Mouse (Mus musculus) heart, embryonic 16.5 days (tissue): ENCODE measurements at regions not wholly inside any gene's neighbourhood (a gene's known extent, or its start where the extent isn't known, plus 50 kb on each side); places are given as distances from the start of the nearest gene placed in this dataset.

Experiments used
- ATAC-seq: fragments of 200-750 bp; cut with Nextera tagmentation; replicated peaks from 2 replicates; pipeline ENCODE4 v1.8.0; 2017; ENCODE audit warnings: moderate number of reproducible peaks; ENCODE audit not compliant: insufficient read depth, low FRiP score; ENCODE audit errors: extremely low read depth
- H3K27ac ChIP-seq: fragments of 300-500 bp; sonication (generic); 2 replicates; pipeline ENCODE4 v1.5.1; 2014; ENCODE audit warnings: mild to moderate bottlenecking, low read length, control low read depth, moderate library complexity
- H3K27me3 ChIP-seq: fragments of 300-500 bp; sonication (generic); 2 replicates; pipeline ENCODE4 v1.6.1; 2014; ENCODE audit warnings: low read length, mixed read lengths; ENCODE audit not compliant: control insufficient read depth, insufficient read depth
- H3K36me3 ChIP-seq: fragments of 300-500 bp; sonication (generic); 2 replicates; pipeline ENCODE4 v1.6.1; 2014; ENCODE audit not compliant: control insufficient read depth, insufficient read depth
- H3K4me1 ChIP-seq: fragments of 300-500 bp; sonication (generic); 2 replicates; pipeline ENCODE4 v1.6.1; 2014; ENCODE audit warnings: low read length, mixed read lengths; ENCODE audit not compliant: control insufficient read depth, insufficient read depth
- H3K4me2 ChIP-seq: fragments of 300-500 bp; sonication (generic); 2 replicates; pipeline ENCODE4 v1.6.1; 2014; ENCODE audit warnings: low read depth, mild to moderate bottlenecking, control low read depth, low read length
- H3K4me3 ChIP-seq: fragments of 300-500 bp; sonication (generic); 2 replicates; pipeline ENCODE4 v1.5.1; 2014; ENCODE audit warnings: mild to moderate bottlenecking, control low read depth, low read length
- H3K9ac ChIP-seq: fragments of 300-500 bp; sonication (generic); 2 replicates; pipeline ENCODE4 v1.6.1; 2014; ENCODE audit warnings: low read length, control low read depth
- H3K9me3 ChIP-seq: fragments of 300-500 bp; sonication (generic); replicated peaks from 2 replicates; pipeline ENCODE4 v1.6.1; 2016; ENCODE audit warnings: low read length; ENCODE audit not compliant: control insufficient read depth
- WGBS: fragments of 180-500 bp; shearing (Covaris S2); extraction: QIAGEN DNeasy Blood & Tissue Kit; methylation state at CpG from one replicate; pipeline ENCODE4 v1.1.7; 2014; 5-methylcytosine and 5-hydroxymethylcytosine counted together

DNA sequence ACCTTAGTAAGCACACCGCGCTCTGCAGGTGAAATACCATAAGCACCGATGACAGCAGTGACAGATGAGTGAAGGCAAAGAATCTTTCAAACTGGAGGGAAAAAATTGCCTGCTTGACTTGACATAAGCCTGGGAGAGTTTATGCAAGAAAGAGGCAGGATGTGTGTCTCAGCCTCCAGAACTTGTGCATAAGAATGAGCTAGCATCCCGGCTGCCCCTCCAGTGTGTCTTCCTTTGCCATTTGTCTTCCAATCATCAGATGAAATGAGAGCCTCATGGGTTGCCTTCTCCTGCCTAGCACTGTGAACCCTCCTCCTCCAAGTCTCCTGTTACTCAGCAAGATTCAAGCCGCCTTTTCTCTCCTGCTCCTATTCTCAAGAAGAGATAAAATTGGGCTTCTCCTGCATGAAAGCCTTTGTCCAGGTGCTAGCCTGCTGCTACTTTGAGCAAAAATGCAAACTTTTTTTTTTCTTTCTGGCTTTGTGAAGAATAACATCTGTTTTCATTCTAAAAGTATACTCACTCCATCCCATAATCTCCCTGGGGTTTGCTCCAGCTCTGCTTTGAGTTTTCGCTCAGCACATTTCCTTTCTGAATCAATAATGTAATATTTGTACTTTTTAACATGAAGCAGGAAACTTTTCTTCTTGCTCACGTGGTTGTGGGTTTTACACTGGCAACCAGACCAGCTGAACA is 298.2 kb downstream of the Irx1 start:
- H3K4me2 ChIP-seq = no peak overlapping the region
- no peaks in the 10 kb centered on the region for H3K9me3 ChIP-seq
- H3K4me3 ChIP-seq = no peak overlapping the region
- no peak overlapping the region for H3K9ac ChIP-seq
- no peak for ATAC-seq
- no peaks in the 10 kb centered on the region for H3K27me3 ChIP-seq
- no peaks in the 10 kb centered on the region for H3K36me3 ChIP-seq
- WGBS = 63% methylated on average over 7 of the region's 7 CpGs
- H3K27ac ChIP-seq = no peak overlapping the region
- H3K4me1 ChIP-seq = no peaks in the 10 kb centered on the region

DNA sequence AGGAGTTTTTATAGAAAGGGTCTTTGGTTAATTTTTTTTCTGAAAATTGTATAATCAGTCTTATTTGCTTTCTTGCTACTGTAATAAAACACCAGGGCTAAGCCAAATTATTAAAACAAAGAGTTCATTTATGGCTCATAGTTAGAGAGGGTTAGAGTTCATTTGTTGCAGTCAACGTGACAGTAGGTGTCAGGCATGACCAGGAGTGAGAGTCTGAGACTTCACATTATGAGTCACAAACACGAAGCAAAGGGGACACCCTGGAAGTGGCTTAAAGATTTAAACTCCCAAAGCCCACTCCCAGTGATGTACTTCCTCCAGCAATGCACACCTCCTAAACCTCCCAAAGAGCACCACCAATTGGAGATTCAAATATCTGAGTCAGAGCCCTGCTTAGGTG is 305.6 kb downstream of the Irx1 start:
- ATAC-seq = no peak
- Histone ChIP-seq H3K27ac (no peak overlapping the region), H3K36me3 (no peaks in the 10 kb centered on the region), H3K4me3 (no peak overlapping the region), H3K4me1 (no peaks in the 10 kb centered on the region), H3K4me2 (no peak overlapping the region), H3K9me3 (no peaks in the 10 kb centered on the region), H3K9ac (no peak overlapping the region), H3K27me3 (no peaks in the 10 kb centered on the region)
- 70% methylated on average over 2 of the region's 2 CpGs for WGBS

DNA sequence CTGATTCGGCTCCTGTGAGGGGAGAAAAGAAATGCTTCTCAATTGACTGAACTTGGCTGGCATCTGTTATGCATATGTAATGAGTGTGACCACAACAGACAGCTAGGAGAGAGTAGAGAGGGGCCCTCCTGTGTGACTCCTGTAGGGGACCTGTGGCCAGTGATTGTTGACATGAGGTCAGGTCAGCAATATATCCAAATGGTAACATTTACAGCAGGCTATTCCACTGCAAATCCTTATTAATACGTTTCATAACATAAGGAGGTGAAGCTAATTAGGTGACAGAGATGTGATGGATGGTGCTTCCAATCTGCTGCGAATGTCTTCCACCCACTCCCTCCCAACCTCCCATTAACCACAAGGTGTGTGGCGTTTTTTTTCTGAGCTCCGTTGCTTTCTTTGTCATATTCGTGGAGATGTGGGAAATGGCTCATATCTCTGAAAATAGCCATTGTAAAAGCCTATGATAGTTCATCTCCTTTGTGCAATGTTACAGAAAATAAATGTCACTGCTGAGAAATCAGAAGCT is 309.5 kb downstream of the Irx1 start:
- no peak for ATAC-seq
- no peaks in the 10 kb centered on the region for H3K27me3 ChIP-seq
- H3K9ac ChIP-seq = no peak overlapping the region
- H3K27ac ChIP-seq = no peak overlapping the region
- 67% methylated on average over 6 of the region's 6 CpGs for WGBS
- no peak overlapping the region for H3K4me3 ChIP-seq
- H3K4me1 ChIP-seq = no peaks in the 10 kb centered on the region
- H3K4me2 ChIP-seq = no peak overlapping the region
- no peaks in the 10 kb centered on the region; the same call in 1 of the 2 replicates for H3K9me3 ChIP-seq
- H3K36me3 ChIP-seq = no peaks in the 10 kb centered on the region

DNA sequence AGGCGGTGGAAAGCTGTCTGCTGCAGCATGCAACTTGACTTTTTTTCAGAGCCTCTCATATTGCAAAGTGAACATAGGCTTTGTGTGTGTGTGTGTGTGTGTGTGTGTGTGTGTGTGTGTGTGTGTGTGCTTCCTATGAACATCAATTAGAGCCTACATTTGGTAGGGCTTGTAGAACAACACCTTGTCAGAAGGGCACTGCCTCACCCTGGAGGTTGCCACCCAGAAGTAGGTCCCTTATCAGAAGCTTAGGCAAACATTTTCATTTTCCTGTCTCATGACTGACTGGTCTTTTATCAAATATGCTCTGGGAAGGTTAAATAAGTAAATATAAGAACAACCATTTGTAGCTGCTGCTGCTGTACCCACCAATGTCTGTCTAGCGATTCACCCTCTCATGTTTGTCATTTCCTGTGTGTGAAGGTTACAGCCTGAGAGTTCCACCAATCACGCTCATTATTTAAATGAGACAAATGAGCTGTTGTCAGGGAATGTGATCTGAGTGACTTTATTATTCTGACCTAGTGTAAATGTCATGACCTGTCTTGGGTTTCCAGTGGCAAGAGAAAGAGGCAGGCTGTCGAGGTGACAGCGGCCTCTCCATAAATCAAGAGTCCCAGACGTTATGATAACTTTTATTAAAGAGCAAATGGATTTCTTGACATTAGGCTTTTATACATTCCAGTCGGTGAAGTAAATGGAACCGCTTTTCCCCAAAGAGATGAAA is 310.1 kb downstream of the Irx1 start:
- no peaks in the 10 kb centered on the region; the same call in 1 of the 2 replicates for H3K9me3 ChIP-seq
- H3K27ac ChIP-seq = no peak overlapping the region
- H3K4me1 ChIP-seq = no peaks in the 10 kb centered on the region
- H3K27me3 ChIP-seq = no peaks in the 10 kb centered on the region
- H3K36me3 ChIP-seq = no peaks in the 10 kb centered on the region
- no peak overlapping the region for H3K4me3 ChIP-seq
- 62% methylated on average over 8 of the region's 8 CpGs for WGBS
- no peak for ATAC-seq
- H3K4me2 ChIP-seq = no peak overlapping the region
- H3K9ac ChIP-seq = no peak overlapping the region

GRCm38 (mm10) chr13:71649876-71650275 is 313.6 kb downstream of the Irx1 start:
- no peaks in the 10 kb centered on the region; the same call in 1 of the 2 replicates for H3K9me3 ChIP-seq
- no peak overlapping the region for H3K4me3 ChIP-seq
- H3K27ac ChIP-seq = no peak overlapping the region
- H3K36me3 ChIP-seq = no peaks in the 10 kb centered on the region
- 34% methylated on average over 2 of the region's 2 CpGs for WGBS
- H3K4me2 ChIP-seq = no peak overlapping the region
- H3K4me1 ChIP-seq = no peaks in the 10 kb centered on the region
- H3K27me3 ChIP-seq = no peaks in the 10 kb centered on the region
- ATAC-seq = no peak
- H3K9ac ChIP-seq = no peak overlapping the region

DNA sequence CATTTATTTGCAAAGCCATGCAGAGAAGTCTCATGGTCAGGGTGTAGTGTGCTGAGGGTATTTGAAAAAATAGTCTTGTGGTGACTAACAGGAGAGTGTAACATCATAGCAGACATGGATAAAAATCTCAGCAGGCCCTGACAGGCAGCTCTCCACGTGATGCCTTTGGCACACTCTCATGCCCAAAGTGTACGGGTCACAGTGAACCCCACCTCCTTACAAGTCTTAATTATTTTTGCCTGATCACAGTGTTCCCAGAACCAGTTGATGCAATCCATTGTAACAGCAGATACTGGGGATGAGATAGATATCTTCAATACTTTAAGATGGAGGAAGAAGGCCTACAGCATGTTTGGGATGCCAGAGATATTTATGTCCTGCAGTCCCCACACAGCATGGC is 314.5 kb downstream of the Irx1 start:
- Histone ChIP-seq H3K9me3 (no peaks in the 10 kb centered on the region; the same call in 1 of the 2 replicates), H3K4me2 (no peak overlapping the region), H3K36me3 (no peaks in the 10 kb centered on the region), H3K27ac (no peak overlapping the region), H3K4me1 (no peaks in the 10 kb centered on the region), H3K27me3 (no peaks in the 10 kb centered on the region), H3K9ac (no peak overlapping the region), H3K4me3 (no peak overlapping the region)
- no peak for ATAC-seq
- 49% methylated on average over 2 of the region's 2 CpGs for WGBS

DNA sequence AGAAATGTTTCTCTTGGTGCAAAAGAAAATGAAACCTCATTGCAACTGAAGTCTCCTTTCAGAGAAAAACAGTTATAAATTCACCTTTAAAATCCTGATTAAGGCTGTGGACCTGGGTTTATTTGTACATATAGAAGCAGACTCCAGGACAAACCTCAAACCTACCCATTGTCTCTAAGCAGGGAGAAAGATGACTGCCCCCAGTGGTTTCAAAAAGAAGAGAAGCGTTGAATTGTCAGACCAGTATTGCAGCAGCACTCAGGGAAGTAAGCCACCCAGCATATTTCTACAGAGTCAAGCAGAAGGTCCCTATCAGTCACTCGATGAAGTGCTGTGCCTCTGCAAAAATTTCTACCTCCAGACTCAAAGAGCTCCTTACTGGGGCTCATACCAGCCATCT is 332.1 kb downstream of the Irx1 start:
- Histone ChIP-seq H3K9me3 (no peaks in the 10 kb centered on the region), H3K4me1 (peaks cover 2% of the 10 kb centered on the region; the same call in 1 of the 2 replicates), H3K9ac (no peak overlapping the region), H3K27me3 (no peaks in the 10 kb centered on the region), H3K36me3 (no peaks in the 10 kb centered on the region), H3K4me3 (no peak overlapping the region), H3K4me2 (no peak overlapping the region), H3K27ac (no peak overlapping the region)
- no peak for ATAC-seq
- 49% methylated on average over 2 of the region's 2 CpGs for WGBS

DNA sequence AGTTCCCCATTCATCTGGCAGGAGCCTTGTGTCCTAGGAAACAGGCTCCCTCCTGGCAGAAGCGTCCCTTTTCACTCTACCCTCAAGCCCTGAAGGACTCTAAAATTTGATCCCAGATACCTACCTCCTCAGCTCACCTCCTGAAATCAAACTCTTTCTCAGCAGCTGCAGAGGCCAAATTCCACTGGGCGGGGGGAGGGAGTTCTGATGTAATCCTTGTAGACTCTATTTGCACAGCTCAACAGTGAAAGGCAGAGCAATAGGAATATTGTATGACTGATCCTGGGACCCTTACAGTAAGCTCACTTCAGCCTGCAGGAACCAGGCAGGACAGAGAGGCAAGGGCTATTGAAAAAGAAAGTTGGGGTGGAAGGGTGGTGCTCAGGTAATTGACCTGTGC is 346.3 kb downstream of the Irx1 start:
- H3K4me3 ChIP-seq = no peak overlapping the region
- no peaks in the 10 kb centered on the region for H3K27me3 ChIP-seq
- no peak overlapping the region for H3K27ac ChIP-seq
- no peak overlapping the region for H3K4me2 ChIP-seq
- H3K36me3 ChIP-seq = no peaks in the 10 kb centered on the region
- 17% methylated on average over 2 of the region's 2 CpGs for WGBS
- no peak for ATAC-seq
- no peaks in the 10 kb centered on the region for H3K9me3 ChIP-seq
- H3K9ac ChIP-seq = no peak overlapping the region
- H3K4me1 ChIP-seq = peaks cover 6% of the 10 kb centered on the region
